Mouse (Mus musculus) midbrain, embryonic 13.5 days (tissue): ENCODE data around the gene Tiprl. TPM values are rescaled to one million over a fixed set of nuclear protein-coding genes. Genes with fewer than 3 reads are reported as not detected.

Experiments used
- ATAC-seq: fragments of 200-750 bp; cut with Nextera tagmentation; 2 replicates; pipeline ENCODE4 v1.8.0; 2017; ENCODE audit warnings: mild to moderate bottlenecking, moderate TSS enrichment, moderate library complexity
- H3K27ac ChIP-seq: fragments of 300-500 bp; sonication (generic); 2 replicates; pipeline ENCODE4 v1.5.1; 2015; ENCODE audit warnings: inconsistent platforms, mild to moderate bottlenecking, moderate library complexity
- H3K27me3 ChIP-seq: fragments of 300-500 bp; sonication (generic); 2 replicates; pipeline ENCODE4 v1.6.1; 2015; ENCODE audit warnings: mild to moderate bottlenecking, inconsistent platforms
- H3K36me3 ChIP-seq: fragments of 300-500 bp; sonication (generic); 2 replicates; pipeline ENCODE4 v1.6.1; 2015; ENCODE audit warnings: mild to moderate bottlenecking, inconsistent platforms
- H3K4me1 ChIP-seq: fragments of 300-500 bp; sonication (generic); replicated peaks from 2 replicates; pipeline ENCODE4 v1.6.1; 2015; ENCODE audit warnings: inconsistent platforms
- H3K4me2 ChIP-seq: fragments of 300-500 bp; sonication (generic); replicated peaks from 2 replicates; pipeline ENCODE4 v1.6.1; 2015; ENCODE audit warnings: moderate library complexity, mild to moderate bottlenecking, inconsistent platforms
- H3K4me3 ChIP-seq: fragments of 300-500 bp; sonication (generic); replicated peaks from 2 replicates; pipeline ENCODE4 v1.5.1; 2015; ENCODE audit warnings: mild to moderate bottlenecking, inconsistent platforms
- H3K9ac ChIP-seq: fragments of 300-500 bp; sonication (generic); replicated peaks from 2 replicates; pipeline ENCODE4 v1.6.1; 2015; ENCODE audit warnings: mild to moderate bottlenecking, inconsistent platforms
- H3K9me3 ChIP-seq: fragments of 300-500 bp; sonication (generic); 2 replicates; pipeline ENCODE4 v1.6.1; 2016; ENCODE audit warnings: mild to moderate bottlenecking, inconsistent platforms
- WGBS: fragments of 180-500 bp; shearing (Covaris S2); methylation state at CpG from one replicate; pipeline ENCODE4 v1.1.7; 2015; 5-methylcytosine and 5-hydroxymethylcytosine counted together
- polyA plus RNA-seq: library from polyadenylated mRNA; unstranded; fragments of >200 nt; fragmentation: Nextera tagmentation; extraction: Ambion mirVana; gene quantifications from 2 replicates; pipeline ENCODE4 v1.2.1, GENCODE M21; 2015

Gene Tiprl
- polyA plus RNA-seq: 135 and 136 TPM in 2 replicates

DNA sequence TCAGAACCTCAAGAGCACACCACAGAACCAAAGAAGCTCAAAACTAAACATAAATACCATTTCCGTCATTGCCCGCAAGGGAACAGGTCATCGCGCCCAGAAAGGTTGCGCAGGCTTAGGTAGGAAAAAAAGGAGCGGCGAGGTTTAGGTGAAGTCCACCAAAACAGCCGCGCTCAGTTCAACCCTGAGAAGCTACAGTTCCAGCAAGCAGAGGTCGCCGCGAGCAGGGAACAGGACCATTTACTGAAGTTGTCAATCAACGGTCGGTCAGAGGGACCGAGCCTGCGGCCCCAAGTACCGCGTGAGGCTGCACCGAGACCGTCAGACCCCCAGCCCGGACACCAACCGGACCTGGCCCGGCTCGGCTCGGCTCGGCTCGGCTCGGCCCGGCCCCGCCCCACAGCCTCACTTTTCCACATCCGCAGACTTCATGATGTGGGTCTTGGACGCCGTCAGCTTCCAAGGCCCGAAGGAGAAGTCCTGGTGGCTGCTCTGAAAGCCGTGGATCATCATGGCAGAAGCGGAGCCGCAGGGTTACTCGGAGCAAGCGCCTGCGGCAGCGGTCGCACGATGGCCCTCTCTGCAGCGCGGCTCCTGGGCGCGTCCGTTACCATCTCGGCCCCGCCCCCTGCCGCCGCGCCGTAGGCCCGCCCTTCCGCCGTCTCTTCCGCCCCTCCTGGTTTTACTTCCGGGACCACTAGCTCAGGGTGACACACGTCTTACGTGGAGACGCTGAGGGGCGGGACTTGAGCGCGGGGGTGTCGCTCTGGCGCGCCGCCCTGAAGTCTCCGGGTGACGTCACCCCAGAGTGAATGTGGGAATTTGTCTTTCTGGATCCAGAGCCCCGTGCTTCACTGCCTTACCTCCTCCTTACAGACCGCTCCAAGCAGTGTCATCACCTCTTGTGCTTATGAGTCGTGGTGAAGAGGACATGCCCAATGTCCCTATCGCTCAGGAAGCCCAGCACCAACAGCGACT is at the start of gene Tiprl:
Gene Tiprl (minus strand): TSS at position 676 of the 978 bp plus-strand sequence.
- H3K36me3 ChIP-seq: no peaks in the 10 kb centered on the region
- no peaks in the 10 kb centered on the region for H3K9me3 ChIP-seq
- H3K27ac ChIP-seq: peak within 1 kb of the TSS; percentile 93
- H3K4me2 ChIP-seq: peak within 1 kb of the TSS; percentile 86
- WGBS: under 1% methylated on average over 76 of the region's 76 CpGs
- ATAC-seq: peak; percentile 99
- H3K4me1 ChIP-seq: peaks cover 25% of the 10 kb centered on the region
- no peaks in the 10 kb centered on the region for H3K27me3 ChIP-seq
- peak within 1 kb of the TSS; percentile 89 for H3K4me3 ChIP-seq
- peak within 1 kb of the TSS; percentile 88 for H3K9ac ChIP-seq

DNA sequence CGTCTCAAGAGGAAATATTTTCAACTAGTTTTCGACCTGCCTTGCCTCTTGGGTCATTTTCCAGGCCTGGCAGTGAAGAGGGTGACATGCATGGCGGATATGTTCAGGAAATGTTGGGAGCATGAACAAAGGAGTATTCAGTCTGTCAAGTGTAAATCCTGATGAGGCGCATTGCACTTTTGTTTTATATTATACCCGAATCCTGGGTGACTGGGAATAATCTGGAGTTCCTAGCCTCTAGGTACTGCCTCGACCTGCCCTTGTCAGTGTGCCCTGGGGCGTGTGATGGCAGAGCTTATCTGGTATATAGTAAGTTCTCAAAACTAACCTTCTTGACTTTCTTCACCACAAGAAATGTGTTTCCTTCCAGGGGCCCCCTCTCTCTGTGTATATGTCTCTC is 47.3 kb upstream of the Tiprl start:
- WGBS: 71% methylated on average over 7 of the region's 7 CpGs
- peak overlapping the region; percentile 97; the same call in 1 of the 2 replicates for H3K9ac ChIP-seq

DNA sequence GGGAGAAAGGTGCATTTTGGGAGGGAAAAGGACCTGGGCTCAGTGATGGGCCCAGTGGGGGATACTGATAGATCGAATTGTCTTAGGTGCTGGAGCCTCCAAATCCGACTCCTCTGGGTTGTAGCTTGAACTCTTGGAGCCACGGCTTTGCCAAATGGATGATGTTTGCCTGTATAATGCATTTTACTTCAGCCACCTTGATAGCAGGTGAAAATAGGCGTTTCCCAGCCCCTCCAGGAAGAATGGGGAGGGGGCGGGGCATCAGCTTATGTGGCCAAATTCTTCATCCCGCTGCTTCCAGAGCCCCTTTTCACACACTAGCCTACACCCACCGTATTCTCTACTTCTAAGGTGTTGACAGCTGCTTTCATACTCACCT is 46.2 kb upstream of the Tiprl start:
- H3K27ac ChIP-seq: peak overlapping the region; percentile 93; the same call in 1 of the 2 replicates

More for the DNA sequence above, 47.3 kb upstream of the Tiprl start:
- no peaks in the 10 kb centered on the region for H3K27me3 ChIP-seq
- H3K4me2 ChIP-seq: peak overlapping the region; percentile 84
- H3K4me1 ChIP-seq: peaks cover 38% of the 10 kb centered on the region
- 0 out of 2 replicates have a peak overlapping the region, but pooled peaks have one; percentile 14 for H3K27ac ChIP-seq
- peak overlapping the region; percentile 74 for H3K4me3 ChIP-seq
- ATAC-seq: no peak
- 0 out of 2 replicates have a peak, but pooled peaks cover 7% of the 10 kb centered on the region for H3K36me3 ChIP-seq
- H3K9me3 ChIP-seq: no peaks in the 10 kb centered on the region

DNA sequence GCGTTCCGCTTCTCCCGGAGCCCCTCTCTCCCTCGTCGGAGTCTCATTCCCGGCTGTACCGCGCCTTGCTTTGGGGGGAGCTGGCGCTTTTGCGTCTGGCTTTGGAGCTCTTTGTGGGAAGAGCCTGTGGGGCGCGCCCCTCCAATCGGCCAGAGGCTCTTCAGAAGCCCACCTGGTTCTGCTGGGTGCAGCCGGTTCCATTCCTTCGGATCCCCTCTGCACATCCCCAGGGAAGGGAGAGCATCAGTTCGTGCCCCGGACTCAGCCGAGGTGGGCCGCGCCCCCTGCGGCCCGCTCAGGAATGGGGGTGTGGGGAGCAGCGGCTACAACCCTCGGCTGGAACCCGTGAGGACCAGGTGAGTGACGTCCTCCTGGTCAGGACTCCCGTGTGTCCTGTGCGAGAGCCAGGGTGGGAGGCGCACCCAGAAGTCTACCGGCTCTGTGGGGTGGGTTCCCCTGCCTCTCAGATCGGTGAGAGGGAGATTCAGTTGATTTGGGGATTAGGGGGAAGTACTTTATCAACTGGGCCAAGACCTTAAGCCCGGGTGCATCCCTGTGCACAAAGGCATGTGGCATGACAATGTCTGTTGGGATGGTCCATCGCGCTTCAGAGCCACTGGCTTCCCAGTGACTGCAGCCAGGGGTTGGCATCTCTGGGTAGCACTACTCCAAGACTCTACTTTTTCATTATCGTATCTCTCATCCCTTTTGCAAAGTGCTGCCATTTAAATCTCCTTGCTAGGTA is 45.6 kb upstream of the Tiprl start:
- H3K4me3 ChIP-seq: peak overlapping the region; percentile 74
- no peaks in the 10 kb centered on the region for H3K27me3 ChIP-seq
- no peaks in the 10 kb centered on the region for H3K9me3 ChIP-seq
- H3K4me1 ChIP-seq: peaks cover 38% of the 10 kb centered on the region
- WGBS: under 1% methylated on average over 35 of the region's 35 CpGs
- H3K36me3 ChIP-seq: no peaks in the 10 kb centered on the region
- peak; percentile 70 for ATAC-seq
- peak overlapping the region; percentile 93 for H3K27ac ChIP-seq
- H3K9ac ChIP-seq: peak overlapping the region; percentile 97
- H3K4me2 ChIP-seq: peak overlapping the region; percentile 84

More for the DNA sequence above, 46.2 kb upstream of the Tiprl start:
- peak overlapping the region; percentile 84 for H3K4me2 ChIP-seq
- no peaks in the 10 kb centered on the region for H3K9me3 ChIP-seq
- WGBS: 11% methylated on average over 7 of the region's 7 CpGs
- no peaks in the 10 kb centered on the region for H3K27me3 ChIP-seq
- peak overlapping the region; percentile 74 for H3K4me3 ChIP-seq
- H3K9ac ChIP-seq: peak overlapping the region; percentile 97
- H3K36me3 ChIP-seq: no peaks in the 10 kb centered on the region
- ATAC-seq: no peak
- H3K4me1 ChIP-seq: peaks cover 38% of the 10 kb centered on the region

DNA sequence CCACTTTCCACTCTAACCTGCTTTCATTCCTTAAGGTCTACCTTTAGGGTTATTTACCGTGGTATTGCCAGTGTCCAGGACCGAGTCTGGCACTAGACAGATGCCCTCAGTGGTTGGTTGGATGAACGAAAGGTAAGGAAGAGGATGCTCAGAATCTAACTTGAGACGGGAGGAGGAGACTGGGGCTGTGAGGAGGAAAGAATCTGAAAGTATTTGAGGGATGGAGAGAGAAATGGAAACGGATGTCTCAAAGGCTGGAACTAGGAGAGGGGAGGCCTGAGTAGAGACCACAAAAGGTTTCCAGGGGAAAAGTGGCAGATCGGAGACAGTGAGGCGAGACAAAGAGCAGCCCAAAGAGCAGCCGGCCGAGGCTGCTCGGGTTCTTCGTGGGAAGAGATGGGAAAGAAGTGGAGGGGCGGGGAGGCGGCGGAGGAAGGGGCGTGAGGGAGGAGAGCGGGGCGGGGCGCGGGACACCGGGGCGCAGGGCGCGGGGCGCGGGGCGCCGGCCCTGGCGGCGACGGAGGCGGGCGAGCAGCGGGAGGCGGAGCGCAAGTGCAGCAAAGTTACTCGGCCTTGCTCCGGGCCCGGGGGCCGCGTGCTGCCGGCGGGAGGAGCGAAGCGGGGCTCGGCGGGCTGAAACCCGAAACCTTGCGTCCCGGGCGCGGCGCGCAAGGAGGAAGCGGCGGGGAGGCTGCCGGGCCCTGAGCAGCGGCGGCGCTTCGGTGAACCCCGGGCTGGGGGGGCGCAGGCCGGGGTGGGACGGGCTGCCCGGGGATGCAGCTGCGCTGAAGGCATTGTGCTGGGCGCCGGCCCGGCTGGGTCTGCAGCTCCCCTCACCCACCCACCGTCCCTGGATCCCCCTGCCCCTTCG is 44.8 kb upstream of the Tiprl start:
- WGBS: under 1% methylated on average over 71 of the region's 71 CpGs
- ATAC-seq: peak; percentile 89
- Histone ChIP-seq H3K4me2 (peak overlapping the region; percentile 84), H3K9ac (peak overlapping the region; percentile 97), H3K4me1 (peaks cover 38% of the 10 kb centered on the region), H3K27ac (peak overlapping the region; percentile 93), H3K27me3 (no peaks in the 10 kb centered on the region), H3K36me3 (no peaks in the 10 kb centered on the region), H3K4me3 (peak overlapping the region; percentile 74), H3K9me3 (no peaks in the 10 kb centered on the region)

DNA sequence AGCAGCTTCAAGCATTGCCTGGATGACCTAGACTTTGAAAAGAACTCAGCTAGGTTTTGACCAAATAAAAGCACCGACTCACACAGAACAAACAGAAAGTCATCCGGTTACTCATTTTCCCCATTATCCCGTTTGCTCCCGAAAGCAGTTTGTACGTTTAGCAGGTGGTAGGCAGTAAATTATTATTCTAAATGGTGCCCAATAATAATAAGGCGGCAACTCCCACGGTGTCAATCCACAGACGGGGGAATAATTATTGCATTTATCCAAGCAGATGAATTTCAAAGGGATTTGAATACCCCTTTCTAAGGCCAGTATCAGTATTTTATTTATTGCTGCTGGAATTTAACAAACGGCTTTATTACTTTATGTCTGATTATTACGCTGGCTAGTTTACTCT is 43.9 kb upstream of the Tiprl start:
- peak overlapping the region; percentile 93 for H3K27ac ChIP-seq
- 35% methylated on average over 10 of the region's 10 CpGs for WGBS
- H3K4me1 ChIP-seq: peaks cover 38% of the 10 kb centered on the region
- peak overlapping the region; percentile 97 for H3K9ac ChIP-seq
- H3K4me2 ChIP-seq: peak overlapping the region; percentile 84
- H3K9me3 ChIP-seq: no peaks in the 10 kb centered on the region
- ATAC-seq: no peak
- H3K27me3 ChIP-seq: no peaks in the 10 kb centered on the region
- peak overlapping the region; percentile 74 for H3K4me3 ChIP-seq
- H3K36me3 ChIP-seq: no peaks in the 10 kb centered on the region

DNA sequence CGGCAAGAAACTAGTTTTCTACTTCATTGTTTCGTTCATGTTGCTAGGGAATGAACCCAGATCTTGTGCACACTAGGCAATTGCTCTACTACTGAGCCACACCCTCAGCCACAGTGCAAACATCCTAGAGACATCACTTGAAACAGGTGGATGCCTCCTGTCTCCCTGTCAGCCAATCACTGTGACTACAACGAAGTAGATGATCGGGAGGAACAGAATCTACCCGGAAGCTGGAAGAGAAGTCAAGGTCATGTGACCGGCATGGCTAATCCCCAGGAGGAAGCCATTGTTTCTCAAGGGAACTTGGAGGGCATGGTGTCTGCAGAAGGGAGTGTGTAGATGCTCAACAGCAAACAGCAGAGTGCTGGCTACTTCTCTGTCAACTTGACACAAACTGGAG is 38.1 kb upstream of the Tiprl start:
- WGBS: 86% methylated on average over 6 of the region's 6 CpGs
- no peak for ATAC-seq
- H3K36me3 ChIP-seq: no peaks in the 10 kb centered on the region
- H3K27ac ChIP-seq: no peak overlapping the region
- peaks cover under 1% of the 10 kb centered on the region; the same call in 1 of the 2 replicates for H3K4me1 ChIP-seq
- no peak overlapping the region for H3K9ac ChIP-seq
- no peaks in the 10 kb centered on the region for H3K9me3 ChIP-seq
- H3K4me2 ChIP-seq: no peak overlapping the region
- no peak overlapping the region for H3K4me3 ChIP-seq
- H3K27me3 ChIP-seq: no peaks in the 10 kb centered on the region

DNA sequence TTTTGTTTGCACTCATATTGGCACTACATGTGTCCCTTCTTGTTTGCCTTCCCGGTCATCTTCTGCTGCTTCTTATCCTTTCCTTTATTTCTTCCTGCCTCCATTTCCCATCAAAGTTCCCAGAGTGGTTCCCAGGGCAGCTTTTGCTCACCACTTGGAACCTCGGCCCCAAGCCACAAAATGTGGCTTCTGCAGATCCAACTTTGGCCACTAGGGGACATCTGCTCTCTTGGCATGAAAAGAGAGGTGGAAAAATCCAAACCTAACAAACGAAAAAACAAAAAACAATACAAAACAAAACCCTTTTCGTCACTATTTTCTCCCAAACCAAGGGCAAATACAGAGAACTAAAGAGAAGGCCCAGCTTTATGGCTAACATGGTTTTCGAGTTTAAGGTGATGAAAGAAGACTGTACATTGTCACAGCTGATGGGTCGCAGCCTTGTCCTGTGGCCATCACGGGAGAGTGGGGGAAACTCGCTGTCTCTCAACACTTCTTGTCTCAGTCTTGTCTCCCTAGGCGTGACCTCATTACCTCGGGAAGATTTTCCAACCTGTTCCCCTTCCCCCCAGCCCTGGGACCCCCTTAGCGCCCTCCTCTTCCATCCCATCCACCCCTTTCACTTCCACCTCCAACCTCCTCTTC is 15.4 kb upstream of the Tiprl start:
- ATAC-seq: no peak

DNA sequence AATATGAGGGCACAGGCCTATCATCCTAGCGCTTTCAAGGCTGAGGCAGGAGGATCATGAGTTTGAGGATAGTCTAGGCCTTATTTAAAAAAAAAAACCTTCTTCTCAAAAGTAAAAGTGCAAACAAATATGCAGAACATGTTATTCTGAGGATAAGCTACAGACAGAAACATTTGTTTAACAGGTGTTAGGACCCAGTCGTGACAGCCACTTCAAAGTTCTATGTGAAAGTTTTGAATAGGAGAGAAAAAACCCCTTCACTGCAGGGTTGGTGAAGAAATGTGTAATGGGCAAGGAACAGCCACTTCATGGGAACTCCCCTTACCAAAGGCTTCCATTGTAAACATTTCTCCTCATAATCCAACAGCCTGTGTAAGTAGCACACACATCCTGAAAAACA is 13.8 kb upstream of the Tiprl start:
- no peak overlapping the region for H3K4me2 ChIP-seq
- H3K4me1 ChIP-seq: no peaks in the 10 kb centered on the region
- no peak for ATAC-seq
- H3K9ac ChIP-seq: no peak overlapping the region
- no peaks in the 10 kb centered on the region for H3K9me3 ChIP-seq
- H3K36me3 ChIP-seq: no peaks in the 10 kb centered on the region
- H3K4me3 ChIP-seq: no peak overlapping the region
- no peaks in the 10 kb centered on the region for H3K27me3 ChIP-seq
- H3K27ac ChIP-seq: no peak overlapping the region
- 88% methylated on average over 2 of the region's 2 CpGs for WGBS

More for the DNA sequence above, 15.4 kb upstream of the Tiprl start:
- 47% methylated on average over 11 of the region's 11 CpGs for WGBS
- Histone ChIP-seq H3K4me1 (no peaks in the 10 kb centered on the region), H3K27ac (no peak overlapping the region), H3K4me3 (no peak overlapping the region), H3K36me3 (no peaks in the 10 kb centered on the region), H3K27me3 (no peaks in the 10 kb centered on the region), H3K9me3 (no peaks in the 10 kb centered on the region), H3K4me2 (no peak overlapping the region), H3K9ac (no peak overlapping the region)

DNA sequence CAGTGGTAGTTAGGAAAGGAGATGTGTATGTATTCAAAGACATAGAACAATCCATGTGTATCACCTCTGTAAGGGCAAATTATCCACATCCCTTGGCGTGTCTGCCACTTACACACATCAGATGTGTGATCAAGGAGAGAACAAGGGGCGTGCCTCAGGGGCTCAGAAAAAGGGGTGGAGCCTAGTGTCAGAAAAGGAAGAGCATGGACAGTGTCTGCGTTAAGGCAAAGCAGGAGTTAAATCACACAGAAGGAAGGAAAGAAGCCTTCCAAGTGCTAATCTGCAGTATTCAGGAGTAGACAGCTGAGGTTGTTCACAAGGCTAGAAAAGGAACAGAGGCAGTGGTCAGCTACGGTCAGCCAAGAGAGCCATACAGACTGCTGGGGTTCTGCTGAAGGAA is 12.0 kb upstream of the Tiprl start:
- ATAC-seq: no peak

DNA sequence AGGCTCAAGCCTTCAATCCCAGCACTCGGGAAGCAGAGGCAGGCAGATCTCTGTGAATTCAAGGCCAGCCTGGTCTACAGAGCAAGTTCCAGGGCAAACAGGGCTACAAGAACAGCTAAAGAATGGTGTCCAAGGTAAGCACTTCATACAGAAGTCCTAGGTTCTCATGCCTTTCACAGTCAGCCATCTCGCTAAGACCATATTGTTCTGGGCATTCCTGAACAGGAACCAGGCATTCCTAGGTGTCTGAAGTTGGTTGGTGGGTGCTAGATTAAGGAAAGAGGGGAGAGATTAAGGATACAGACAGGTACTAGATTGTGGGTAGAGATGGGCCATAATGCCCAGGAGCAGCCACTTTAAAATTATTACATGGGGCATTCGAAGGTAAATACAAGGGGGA is 11.0 kb upstream of the Tiprl start:
- Histone ChIP-seq H3K9me3 (no peaks in the 10 kb centered on the region), H3K4me1 (no peaks in the 10 kb centered on the region), H3K27me3 (no peaks in the 10 kb centered on the region), H3K36me3 (no peaks in the 10 kb centered on the region), H3K4me3 (no peak overlapping the region), H3K9ac (no peak overlapping the region), H3K4me2 (no peak overlapping the region), H3K27ac (no peak overlapping the region)
- ATAC-seq: no peak
- 92% methylated on average over 3 of the region's 3 CpGs for WGBS

More for the DNA sequence above, 12.0 kb upstream of the Tiprl start:
- H3K27me3 ChIP-seq: no peaks in the 10 kb centered on the region
- H3K27ac ChIP-seq: no peak overlapping the region
- H3K4me3 ChIP-seq: no peak overlapping the region
- no peak overlapping the region for H3K9ac ChIP-seq
- H3K4me1 ChIP-seq: no peaks in the 10 kb centered on the region
- no peaks in the 10 kb centered on the region for H3K9me3 ChIP-seq
- WGBS: 60% methylated on average over 4 of the region's 4 CpGs
- no peak overlapping the region for H3K4me2 ChIP-seq
- H3K36me3 ChIP-seq: no peaks in the 10 kb centered on the region
